Comparison of ENCODE assay signal across 8 mouse cellular contexts in genomic region chr13:12650877-12651176, GRCm38 (mm10).
DNase-seq lines count a peak whose midpoint lies in the region; ATAC-seq and TF ChIP-seq lines count a peak whose summit lies in the region.
"Not testable (repeated sequence)": the region's sequence is repeated elsewhere in the genome, so short reads cannot be mapped to it uniquely, and the experiment has no call there.

No protein-coding gene starts in this region.

- 1% methylated on average over 13 of the region's 13 CpGs for WGBS in hindbrain, embryonic 12.5 days
- 3% methylated on average over 10 of the region's 13 CpGs for WGBS in lung, embryonic 14.5 days
- under 1% methylated on average over 10 of the region's 13 CpGs for WGBS in neural tube, embryonic 14.5 days

- H3K27ac ChIP-seq in hindbrain, embryonic 12.5 days; lung, embryonic 14.5 days (ENCODE audit: low read depth); neural tube, embryonic 14.5 days (ENCODE audit: low read depth, low read length): not testable (repeated sequence)

- H3K27me3 ChIP-seq in hindbrain, embryonic 12.5 days; lung, embryonic 14.5 days (ENCODE audit: insufficient read depth, low read length); neural tube, embryonic 14.5 days (ENCODE audit: control insufficient read depth, insufficient read depth, low read length): not testable (repeated sequence)

- peak overlapping the region; percentile 46 for H3K4me2 ChIP-seq in hindbrain, embryonic 12.5 days (replicated peaks)
- H3K4me2 ChIP-seq in lung, embryonic 14.5 days = peak overlapping the region; percentile 57
- peak overlapping the region; percentile 44; the same call in 1 of the 2 replicates for H3K4me2 ChIP-seq in neural tube, embryonic 14.5 days (ENCODE audit: low read depth, low read length)

- not testable (repeated sequence) for H3K36me3 ChIP-seq in hindbrain, embryonic 12.5 days; lung, embryonic 14.5 days (ENCODE audit: insufficient read depth); neural tube, embryonic 14.5 days (ENCODE audit: control insufficient read depth, insufficient read depth, low read length)

- TF ChIP-seq CTCF in lung, embryonic 14.5 days (IDR thresholded peaks at IDR 0.05; ENCODE audit: low read depth) = not testable (repeated sequence)

- H3K9me3 ChIP-seq in hindbrain, embryonic 12.5 days (replicated peaks); lung, embryonic 14.5 days (ENCODE audit: low read depth, low read length); neural tube, embryonic 14.5 days (ENCODE audit: control insufficient read depth, low read length): not testable (repeated sequence)

- H3K4me1 ChIP-seq in hindbrain, embryonic 12.5 days; lung, embryonic 14.5 days (ENCODE audit: insufficient read depth); neural tube, embryonic 14.5 days (ENCODE audit: control insufficient read depth, insufficient read depth, low read length): not testable (repeated sequence)

- peak; percentile 50 for DNase-seq in MN1 (ENCODE audit: low spot score)
- DNase-seq in cerebellum, postnatal 10 days = peak; percentile 61 to 69
- peak; percentile 29 to 40 for DNase-seq in frontal cortex, postnatal 25 days (ENCODE audit: low spot score in 2 of 2)
- DNase-seq in layer of hippocampus, adult 9-11 months = peak; percentile 48
- peak; percentile 75 for DNase-seq in lung, embryonic 14.5 days
- DNase-seq in thymus, adult 18-20 months = peak; percentile 38 to 46

- ATAC-seq in hindbrain, embryonic 12.5 days (ENCODE audit: low FRiP score) = peak; percentile 82; the same call in 1 of the 2 replicates
- ATAC-seq in lung, embryonic 14.5 days (ENCODE audit: insufficient read depth) = peak; percentile 82
- peak; percentile 82 for ATAC-seq in neural tube, embryonic 14.5 days (ENCODE audit: low read depth)

- H3K4me3 ChIP-seq in hindbrain, embryonic 12.5 days = peak overlapping the region; percentile 34
- peak overlapping the region; percentile 36 for H3K4me3 ChIP-seq in lung, embryonic 14.5 days (ENCODE audit: low read depth, low read length)
- H3K4me3 ChIP-seq in neural tube, embryonic 14.5 days (ENCODE audit: low read depth, low read length) = peak overlapping the region; percentile 31

- peak overlapping the region; percentile 27; the same call in 1 of the 2 replicates for H3K9ac ChIP-seq in hindbrain, embryonic 12.5 days
- not testable (repeated sequence) for H3K9ac ChIP-seq in lung, embryonic 14.5 days
- H3K9ac ChIP-seq in neural tube, embryonic 14.5 days (replicated peaks; ENCODE audit: low read depth, low read length) = 0 out of 2 replicates have a peak overlapping the region, but pooled peaks have one; percentile 32
